In genomic region chr5:81909964-81910363, GRCm38 (mm10) we compare ENCODE assay signal across 12 mouse cellular contexts.
DNase-seq lines count a peak whose midpoint lies in the region; ATAC-seq lines count a peak whose summit lies in the region.
"Had no signal": no experiment of that assay in that cellular context is flagged by ENCODE, and none has a peak within 500 bp of the region (broad histone marks: within the 10 kb centered on the region; RNA-seq: fewer than 3 reads in every experiment).

No protein-coding gene starts in this region.

- H3K4me2 ChIP-seq in hindbrain, embryonic 16.5 days (ENCODE audit: low read length) = no peak overlapping the region
- H3K4me2 ChIP-seq in forebrain, embryonic 15.5 days (replicated peaks) = peak overlapping the region; percentile 14; the same call in 1 of the 2 replicates

- no peak overlapping the region for H3K4me3 ChIP-seq in hindbrain, embryonic 16.5 days (ENCODE audit: low read length)
- H3K4me3 ChIP-seq in hindbrain, embryonic 10.5 days = no peak overlapping the region
- no peak overlapping the region for H3K4me3 ChIP-seq in forebrain, embryonic 15.5 days
- H3K4me3 ChIP-seq: erythroblast, embryonic 14.5 days had no signal

- no peak overlapping the region for H3K27ac ChIP-seq in hindbrain, embryonic 16.5 days (ENCODE audit: low read depth, low read length)
- H3K27ac ChIP-seq in hindbrain, embryonic 10.5 days = no peak overlapping the region
- no peak overlapping the region for H3K27ac ChIP-seq in forebrain, embryonic 15.5 days (replicated peaks)
- H3K27ac ChIP-seq: liver, embryonic 14.5 days had no signal

- no peak for DNase-seq in hindbrain, embryonic 10.5 days (ENCODE audit: low spot score)
- DNase-seq in Muller cell, postnatal 12 days (ENCODE audit: inconsistent ontology term) = peak; percentile 9
- peak; percentile 51 for DNase-seq in adrenal gland, adult 2 months
- DNase-seq in frontal cortex, postnatal 36 days (ENCODE audit: low spot score in 2 of 2) = no peak
- DNase-seq in natural killer cell, adult 2 months (ENCODE audit: low spot score in 2 of 2) = no peak
- DNase-seq: cerebellum, postnatal 14 days; gastrocnemius, postnatal 36 days had no signal

- WGBS in hindbrain, embryonic 16.5 days = 41% methylated on average over 8 of the region's 8 CpGs
- WGBS in hindbrain, embryonic 10.5 days = 72% methylated on average over 8 of the region's 8 CpGs
- 19% methylated on average over 8 of the region's 8 CpGs for WGBS in forebrain, embryonic 15.5 days

- no peaks in the 10 kb centered on the region for H3K27me3 ChIP-seq in hindbrain, embryonic 16.5 days (replicated peaks; ENCODE audit: control insufficient read depth, insufficient read depth, low read length)
- no peaks in the 10 kb centered on the region for H3K27me3 ChIP-seq in hindbrain, embryonic 10.5 days (ENCODE audit: insufficient read depth, poor library complexity, severe bottlenecking)
- H3K27me3 ChIP-seq in forebrain, embryonic 15.5 days = no peaks in the 10 kb centered on the region
- H3K27me3 ChIP-seq: CH12.LX had no signal

- no peaks in the 10 kb centered on the region for H3K4me1 ChIP-seq in hindbrain, embryonic 16.5 days (ENCODE audit: control insufficient read depth, insufficient read depth, low read depth, low read length)
- no peaks in the 10 kb centered on the region for H3K4me1 ChIP-seq in hindbrain, embryonic 10.5 days (replicated peaks)
- H3K4me1 ChIP-seq in forebrain, embryonic 15.5 days = 0 out of 2 replicates have a peak, but pooled peaks cover 3% of the 10 kb centered on the region

- no peak overlapping the region for H3K9ac ChIP-seq in hindbrain, embryonic 16.5 days (ENCODE audit: low read depth, low read length)
- no peak overlapping the region for H3K9ac ChIP-seq in forebrain, embryonic 15.5 days (replicated peaks)
- H3K9ac ChIP-seq: liver, embryonic 14.5 days had no signal

- no peaks in the 10 kb centered on the region for H3K9me3 ChIP-seq in hindbrain, embryonic 16.5 days (ENCODE audit: control insufficient read depth, low read length)
- no peaks in the 10 kb centered on the region for H3K9me3 ChIP-seq in hindbrain, embryonic 10.5 days
- H3K9me3 ChIP-seq in forebrain, embryonic 15.5 days = no peaks in the 10 kb centered on the region

- ATAC-seq in hindbrain, embryonic 16.5 days = peak; percentile 14; the same call in 1 of the 2 replicates
- 0 out of 2 replicates have a peak, but pooled peaks have one; percentile 29 for ATAC-seq in forebrain, embryonic 15.5 days (replicated peaks)

- H3K36me3 ChIP-seq in hindbrain, embryonic 16.5 days (ENCODE audit: control insufficient read depth, insufficient read depth, low read length) = no peaks in the 10 kb centered on the region
- H3K36me3 ChIP-seq in hindbrain, embryonic 10.5 days = no peaks in the 10 kb centered on the region
- no peaks in the 10 kb centered on the region for H3K36me3 ChIP-seq in forebrain, embryonic 15.5 days

Comparison
In these comparisons a context has a peak if more than half of its experiments do, and no peak if none do; other contexts are left out.
1. DNase-seq: peak in Muller cell, postnatal 12 days (single experiment) and adrenal gland, adult 2 months (single experiment); none in hindbrain, embryonic 10.5 days (single experiment), frontal cortex, postnatal 36 days (0 of 2) and natural killer cell, adult 2 months (0 of 2).